ENCODE assay signal across 20 mouse cellular contexts in the genomic region with DNA sequence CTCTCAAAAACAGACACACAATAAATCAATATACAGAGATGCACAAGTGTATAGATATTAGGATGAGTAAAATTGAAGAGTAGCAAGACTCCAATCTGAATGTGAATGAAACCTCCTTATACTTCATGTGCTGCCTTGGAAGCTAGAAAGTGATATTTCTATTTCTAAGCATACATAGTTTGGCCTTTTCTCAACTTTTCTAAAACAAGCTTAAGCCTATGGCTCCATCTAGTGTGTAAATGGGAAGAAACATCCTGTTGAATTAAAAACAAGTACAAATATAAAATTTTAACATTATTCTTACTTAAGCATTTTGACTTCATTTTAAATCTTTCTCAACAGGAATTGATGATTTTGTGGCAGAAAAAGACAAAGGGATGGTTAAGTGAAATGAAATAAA. TPM values are rescaled to one million over a fixed set of nuclear protein-coding genes. Genes with fewer than 3 reads are reported as not detected.
DNase-seq lines count a peak whose midpoint lies in the region; ATAC-seq lines count a peak whose summit lies in the region.
"Had no signal": no experiment of that assay in that cellular context is flagged by ENCODE, and none has a peak within 500 bp of the region (broad histone marks: within the 10 kb centered on the region; RNA-seq: fewer than 3 reads in every experiment).

No protein-coding gene starts in this region.

- H3K4me3 ChIP-seq in hindbrain, embryonic 14.5 days (replicated peaks; ENCODE audit: low read length): no peak overlapping the region
- no peak overlapping the region for H3K4me3 ChIP-seq in hindbrain, embryonic 13.5 days
- no peak overlapping the region for H3K4me3 ChIP-seq in midbrain, embryonic 14.5 days (replicated peaks; ENCODE audit: low read depth, low read length)
- no peak overlapping the region for H3K4me3 ChIP-seq in midbrain, embryonic 13.5 days (replicated peaks)
- H3K4me3 ChIP-seq: embryonic facial prominence, embryonic 15.5 days had no signal

- no peaks in the 10 kb centered on the region for H3K9me3 ChIP-seq in hindbrain, embryonic 14.5 days (ENCODE audit: control insufficient read depth, low read length)
- no peaks in the 10 kb centered on the region for H3K9me3 ChIP-seq in hindbrain, embryonic 13.5 days
- no peaks in the 10 kb centered on the region for H3K9me3 ChIP-seq in midbrain, embryonic 14.5 days (ENCODE audit: control insufficient read depth, low read length)
- no peaks in the 10 kb centered on the region for H3K9me3 ChIP-seq in midbrain, embryonic 13.5 days
- H3K9me3 ChIP-seq: embryonic facial prominence, embryonic 15.5 days had no signal

- H3K9ac ChIP-seq in hindbrain, embryonic 14.5 days: no peak overlapping the region
- H3K9ac ChIP-seq in hindbrain, embryonic 13.5 days: no peak overlapping the region
- H3K9ac ChIP-seq in midbrain, embryonic 14.5 days (replicated peaks; ENCODE audit: low read length): no peak overlapping the region
- H3K9ac ChIP-seq in midbrain, embryonic 13.5 days (replicated peaks): no peak overlapping the region
- H3K9ac ChIP-seq: embryonic facial prominence, embryonic 15.5 days had no signal

- H3K36me3 ChIP-seq in hindbrain, embryonic 14.5 days (replicated peaks; ENCODE audit: control insufficient read depth, insufficient read depth): no peaks in the 10 kb centered on the region
- H3K36me3 ChIP-seq in hindbrain, embryonic 13.5 days: no peaks in the 10 kb centered on the region
- H3K36me3 ChIP-seq in midbrain, embryonic 14.5 days (ENCODE audit: control insufficient read depth, insufficient read depth, low read length): no peaks in the 10 kb centered on the region
- H3K36me3 ChIP-seq in midbrain, embryonic 13.5 days: no peaks in the 10 kb centered on the region
- H3K36me3 ChIP-seq: embryonic facial prominence, embryonic 15.5 days had no signal

- no peak for ATAC-seq in hindbrain, embryonic 14.5 days (ENCODE audit: low FRiP score)
- ATAC-seq in hindbrain, embryonic 13.5 days (ENCODE audit: low FRiP score): no peak
- ATAC-seq in midbrain, embryonic 14.5 days (ENCODE audit: low FRiP score, low TSS enrichment): no peak
- no peak for ATAC-seq in midbrain, embryonic 13.5 days

- H3K4me1 ChIP-seq in hindbrain, embryonic 14.5 days (replicated peaks; ENCODE audit: control insufficient read depth, insufficient read depth, low read length): no peaks in the 10 kb centered on the region
- H3K4me1 ChIP-seq in hindbrain, embryonic 13.5 days (replicated peaks): no peaks in the 10 kb centered on the region
- no peaks in the 10 kb centered on the region for H3K4me1 ChIP-seq in midbrain, embryonic 14.5 days (ENCODE audit: control insufficient read depth, insufficient read depth, low read length)
- H3K4me1 ChIP-seq in midbrain, embryonic 13.5 days (replicated peaks): no peaks in the 10 kb centered on the region
- H3K4me1 ChIP-seq: embryonic facial prominence, embryonic 15.5 days had no signal

- DNase-seq in embryo, embryonic 10.5 days (ENCODE audit: low spot score): peak; percentile 6
- no peak for DNase-seq in embryo, embryonic 10 days (ENCODE audit: low spot score)
- peak; percentile 74 for DNase-seq in hindbrain, embryonic 14.5 days (ENCODE audit: low spot score)
- DNase-seq in midbrain, embryonic 14.5 days: peak; percentile 76
- DNase-seq in urinary bladder, adult 2 months (ENCODE audit: low spot score): no peak
- no peak for DNase-seq in adrenal gland, postnatal 14 days
- DNase-seq: adrenal gland, adult 8-10 months; cerebellum, postnatal 36 days; heart, postnatal 36 days; kidney, postnatal 14 days; lung, adult 2 months; thymus, adult 18-20 months had no signal

- no peak overlapping the region for H3K27ac ChIP-seq in hindbrain, embryonic 14.5 days
- H3K27ac ChIP-seq in hindbrain, embryonic 13.5 days: no peak overlapping the region
- no peak overlapping the region for H3K27ac ChIP-seq in midbrain, embryonic 14.5 days (replicated peaks; ENCODE audit: low read depth, low read length)
- H3K27ac ChIP-seq in midbrain, embryonic 13.5 days: no peak overlapping the region
- H3K27ac ChIP-seq: embryonic facial prominence, embryonic 15.5 days had no signal

- H3K4me2 ChIP-seq in hindbrain, embryonic 14.5 days (replicated peaks): no peak overlapping the region
- H3K4me2 ChIP-seq in hindbrain, embryonic 13.5 days: no peak overlapping the region
- H3K4me2 ChIP-seq in midbrain, embryonic 14.5 days (ENCODE audit: low read length): no peak overlapping the region
- H3K4me2 ChIP-seq in midbrain, embryonic 13.5 days (replicated peaks): no peak overlapping the region
- H3K4me2 ChIP-seq: embryonic facial prominence, embryonic 15.5 days had no signal

- H3K27me3 ChIP-seq in hindbrain, embryonic 14.5 days (ENCODE audit: control insufficient read depth, insufficient read depth, low read length): no peaks in the 10 kb centered on the region
- H3K27me3 ChIP-seq in hindbrain, embryonic 13.5 days: no peaks in the 10 kb centered on the region
- H3K27me3 ChIP-seq in midbrain, embryonic 14.5 days (ENCODE audit: control insufficient read depth, insufficient read depth, low read length): no peaks in the 10 kb centered on the region
- no peaks in the 10 kb centered on the region for H3K27me3 ChIP-seq in midbrain, embryonic 13.5 days
- H3K27me3 ChIP-seq: embryonic facial prominence, embryonic 15.5 days had no signal

RNA-seq across cellular contexts. Expression of a gene that starts 28.9 kb away (rescaled TPM):
- not detected in 2 replicates for polyA plus RNA-seq in hindbrain, embryonic 14.5 days (2014; fragmentation: Nextera tagmentation; extraction: Ambion mirVana)
- polyA plus RNA-seq in hindbrain, embryonic 13.5 days (2015; fragmentation: Nextera tagmentation; extraction: Ambion mirVana): not detected in 2 replicates
- polyA plus RNA-seq in midbrain, embryonic 14.5 days (2014; fragmentation: Nextera tagmentation; extraction: Ambion mirVana): not detected in 2 replicates
- polyA plus RNA-seq in midbrain, embryonic 13.5 days (2015; fragmentation: Nextera tagmentation; extraction: Ambion mirVana): not detected in 2 replicates
- not detected in 2 replicates for polyA plus RNA-seq in urinary bladder, adult 2 months (2012; rRNA removed)
- total RNA-seq in adrenal gland, postnatal 14 days (2021): not detected in 2 replicates
- total RNA-seq: adrenal gland, adult 8-10 months; heart, adult 8-10 months; heart, postnatal 36 days; left cerebral cortex, adult 18-20 months; megakaryocyte progenitor cell, adult 5-6 weeks had no signal
- polyA plus RNA-seq: embryonic facial prominence, embryonic 15.5 days; intestine, embryonic 14.5 days; limb, embryonic 14.5 days; lung, adult 2 months had no signal

Comparison
In these comparisons a context has a peak if more than half of its experiments do, and no peak if none do; other contexts are left out.
1. DNase-seq: peak in embryo, embryonic 10.5 days (single experiment), hindbrain, embryonic 14.5 days (single experiment) and midbrain, embryonic 14.5 days (single experiment); none in embryo, embryonic 10 days (single experiment), urinary bladder, adult 2 months (single experiment) and adrenal gland, postnatal 14 days (single experiment).